Mouse (Mus musculus) kidney, adult 11 months (tissue): ENCODE results near the gene Acap2.

Experiments
- DNase-seq: peaks from one replicate; pipeline ENCODE4 v3.0.0; 2022

The Acap2 gene

DNA sequence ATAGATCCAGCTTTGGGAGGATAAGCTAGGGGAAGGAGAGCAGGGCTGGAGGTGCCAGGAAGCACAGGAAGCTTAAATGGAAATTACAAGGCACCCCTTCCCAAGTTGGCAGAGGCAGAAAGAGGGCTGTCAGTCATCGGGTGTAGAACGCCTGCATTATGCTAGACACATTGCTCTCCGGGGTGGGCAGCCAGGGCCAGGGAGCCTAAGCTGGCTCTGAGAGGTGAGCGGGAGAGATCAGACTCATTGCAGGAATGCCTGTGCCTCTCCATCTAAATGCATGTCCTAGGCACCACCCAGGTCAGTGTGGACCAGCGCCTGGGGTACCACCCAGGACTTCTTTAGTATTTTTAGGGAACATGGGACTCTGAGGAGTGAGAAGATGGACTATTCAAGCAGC lies 123.6 kb downstream of the Acap2 start:
- no peak for DNase-seq

GRCm38 (mm10) chr16:31076436-31076835 lies 124.6 kb downstream of the Acap2 start:
- no peak for DNase-seq

- DNase-seq: no peak
Observed at GRCm38 (mm10) chr16:31074324-31074908, 126.6 kb downstream of the Acap2 start.

DNA sequence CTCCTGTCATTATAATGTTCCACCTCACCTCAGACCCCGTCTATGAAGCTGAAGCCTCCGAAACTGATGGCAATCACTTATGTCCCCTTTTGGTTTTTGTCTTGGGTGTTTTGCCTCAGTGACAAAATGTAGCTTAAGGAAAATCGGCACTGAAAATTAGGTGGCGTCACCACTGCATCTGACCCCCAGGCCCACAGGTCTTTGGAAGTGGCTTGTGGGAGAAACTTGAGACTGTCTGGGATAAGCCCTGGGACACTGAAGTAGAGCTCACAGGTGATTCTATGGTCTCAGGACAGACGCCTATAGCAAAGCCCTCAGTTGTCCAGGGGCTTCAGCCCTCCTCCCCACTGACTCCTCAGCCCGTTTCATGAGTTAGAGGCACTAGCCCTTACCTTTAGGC lies 129.3 kb downstream of the Acap2 start:
- no peak for DNase-seq

DNA sequence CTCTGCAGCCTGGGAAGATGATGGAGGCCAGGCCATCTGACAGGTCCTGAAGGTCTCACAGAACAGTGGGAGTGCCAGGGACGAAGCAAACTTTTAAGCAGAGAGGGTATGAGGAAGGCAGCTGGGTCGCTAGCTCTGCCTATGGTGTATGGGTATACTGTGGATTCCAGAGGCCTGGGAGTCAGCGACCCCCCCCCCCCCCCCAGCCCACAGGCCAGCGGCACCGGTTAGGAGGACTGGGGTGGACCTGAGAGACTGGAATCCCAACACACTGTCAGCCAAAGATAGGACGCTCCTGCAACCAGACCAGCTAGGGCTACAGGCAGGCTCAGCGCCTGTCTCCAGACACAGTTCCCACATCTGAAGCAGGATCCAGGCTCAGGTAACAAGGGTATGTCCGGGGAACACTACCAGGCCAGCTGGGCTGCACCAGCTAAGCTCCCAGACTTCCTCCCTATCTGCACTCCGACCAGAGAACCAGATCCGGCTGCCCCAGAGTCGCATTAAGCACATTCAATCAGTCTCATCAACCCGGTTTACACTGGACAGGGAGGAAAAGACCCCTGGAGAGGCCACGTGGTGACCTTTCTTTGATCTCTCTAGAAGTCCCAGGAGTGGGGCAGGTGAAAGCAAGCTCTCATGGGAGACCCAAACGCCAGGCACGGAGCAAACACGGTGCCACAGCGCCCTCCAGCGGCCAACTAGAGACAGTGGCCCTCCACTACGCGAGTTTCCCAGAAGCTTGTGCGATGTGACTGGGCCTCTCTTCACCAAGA lies 130.5 kb downstream of the Acap2 start:
- DNase-seq: peak; percentile 74

- no peak for DNase-seq
Observed at GRCm38 (mm10) chr16:31069211-31070166, 131.6 kb downstream of the Acap2 start.

DNA sequence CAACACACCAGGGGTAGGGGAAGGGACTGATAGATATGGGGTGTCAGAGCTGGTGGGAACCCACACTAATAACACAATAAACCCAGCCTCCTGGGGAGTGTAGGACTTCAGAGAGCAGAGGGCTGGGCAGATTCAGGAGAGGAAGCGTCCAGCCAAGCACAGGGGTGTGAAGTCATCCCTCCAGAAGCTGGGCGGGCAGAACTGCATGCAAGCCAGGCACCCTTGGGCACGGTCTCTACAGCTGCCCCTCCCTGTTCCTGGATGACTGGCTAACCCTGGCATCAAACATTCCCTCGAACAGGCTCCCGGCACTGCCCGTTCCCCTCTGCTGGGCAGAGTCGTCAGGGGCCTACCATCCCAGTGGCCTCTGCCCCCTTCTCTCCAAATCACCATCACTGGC lies 132.8 kb downstream of the Acap2 start:
- peak; percentile 36 for DNase-seq

DNA sequence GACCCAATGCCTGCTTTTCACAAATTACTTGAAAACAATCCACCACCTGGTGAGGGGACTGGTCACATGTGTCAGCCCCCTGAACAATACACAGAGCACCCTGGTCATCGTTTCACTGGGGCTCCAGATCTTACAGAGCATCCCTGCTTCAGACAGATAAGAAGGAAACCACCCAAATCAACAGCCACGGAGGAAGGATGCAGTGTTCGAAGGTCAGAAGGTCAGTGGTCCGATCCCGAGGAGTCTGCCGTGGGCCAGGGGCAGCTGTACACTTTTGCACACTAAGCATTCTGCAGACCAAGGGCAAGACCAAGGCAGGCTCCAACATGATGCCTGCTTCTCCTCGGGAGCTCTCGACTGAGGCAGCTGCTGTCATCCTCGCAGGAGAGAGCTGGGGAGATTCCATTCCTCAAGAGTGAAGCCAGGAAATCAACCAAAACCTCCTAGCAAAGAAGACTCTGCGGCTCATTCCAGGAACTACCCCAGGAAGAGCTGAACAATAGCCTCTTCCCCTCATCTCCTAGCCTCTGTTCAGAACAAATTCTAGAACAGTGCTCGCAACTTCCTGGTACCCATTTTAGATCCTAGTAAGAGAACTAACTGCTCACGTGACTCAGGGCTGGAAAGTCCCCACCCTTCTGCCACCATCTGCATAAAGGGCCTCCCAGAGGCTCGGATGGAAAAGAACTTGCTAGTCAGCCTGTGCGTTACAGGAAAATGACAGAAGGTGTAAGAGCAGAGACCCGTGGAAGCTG lies 134.5 kb downstream of the Acap2 start:
- DNase-seq: peak; percentile 55

DNA sequence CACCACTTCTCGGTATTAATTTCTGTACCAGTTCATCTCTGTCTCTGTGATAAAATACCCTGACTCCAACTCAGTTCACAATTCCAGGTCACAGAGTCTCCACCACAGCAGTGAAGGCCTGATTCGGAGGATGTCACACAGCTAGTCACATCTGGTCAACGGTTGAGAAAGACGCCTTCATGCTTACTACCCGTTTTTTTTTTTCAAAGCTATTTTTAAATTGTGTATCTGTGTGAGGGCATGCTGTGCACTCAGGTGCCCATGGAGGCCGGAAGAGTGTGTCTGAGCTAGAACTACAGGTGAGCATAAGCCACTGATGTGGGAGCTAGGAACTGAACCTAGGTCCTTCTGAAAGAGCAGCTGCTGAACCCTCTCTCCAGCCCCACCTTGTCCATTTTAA lies 136.3 kb downstream of the Acap2 start:
- DNase-seq: no peak

DNA sequence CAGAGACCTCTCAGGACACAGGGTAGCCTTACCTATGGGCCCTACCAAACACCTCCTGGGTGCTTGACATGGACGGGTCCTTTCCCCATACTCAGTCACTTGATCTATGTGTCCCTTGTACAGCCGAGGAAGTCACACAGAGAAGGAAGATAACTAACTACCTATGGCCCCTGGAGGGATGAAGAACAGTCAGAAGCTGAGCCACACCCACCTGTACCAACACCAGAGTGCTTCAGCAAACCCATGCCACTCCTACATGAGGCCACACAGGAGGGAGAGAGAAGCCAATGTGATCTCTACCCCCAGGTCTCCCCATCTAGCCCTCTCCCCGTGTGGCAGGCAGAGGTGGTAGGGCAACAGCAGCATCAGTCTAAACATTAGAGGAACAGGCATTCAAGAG lies 138.1 kb downstream of the Acap2 start:
- DNase-seq: no peak

GRCm38 (mm10) chr16:31061246-31061880 lies 139.7 kb downstream of the Acap2 start:
- DNase-seq: no peak

DNA sequence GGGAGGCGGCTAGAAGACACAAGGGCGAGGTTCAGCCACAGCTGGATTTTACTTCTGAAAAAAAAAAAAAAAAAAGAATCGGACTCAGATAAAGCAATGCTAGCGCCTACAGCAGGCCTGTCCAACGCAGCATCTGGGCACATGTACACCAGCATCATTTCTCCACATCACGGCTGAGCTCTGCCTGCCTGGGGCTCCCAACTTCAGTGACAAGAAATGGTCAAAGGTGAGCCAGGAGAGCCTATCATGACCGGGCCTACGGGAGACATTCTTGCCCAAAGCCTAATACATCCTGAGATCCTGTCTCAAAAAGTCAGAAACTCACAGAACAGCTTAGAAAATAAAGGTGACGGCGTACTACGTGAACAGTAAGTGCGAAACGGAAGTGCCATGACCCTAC lies 140.3 kb downstream of the Acap2 start:
- no peak for DNase-seq

DNA sequence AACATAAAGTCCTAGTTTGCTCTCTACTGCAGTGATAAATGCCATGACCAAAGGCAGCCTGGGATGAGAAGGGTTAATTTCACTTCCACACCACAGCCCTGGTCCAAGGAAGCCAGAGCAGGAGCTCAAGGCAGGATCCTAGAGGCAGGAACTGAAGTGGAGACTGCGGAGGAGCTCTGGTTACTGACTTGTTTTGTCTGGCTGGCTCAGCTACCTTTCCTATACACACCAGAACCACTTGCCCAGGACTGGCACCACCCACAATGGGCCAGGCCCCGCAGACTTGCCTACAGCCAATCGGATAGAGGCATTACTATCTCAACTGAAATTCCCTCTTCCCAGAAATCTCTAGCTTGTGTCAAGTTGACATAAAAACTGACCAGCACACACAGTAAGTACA lies 140.8 kb downstream of the Acap2 start:
- DNase-seq: no peak

- DNase-seq: no peak
Observed at GRCm38 (mm10) chr16:31059730-31060129, 141.3 kb downstream of the Acap2 start.

GRCm38 (mm10) chr16:31052812-31053211 lies 148.2 kb downstream of the Acap2 start:
- DNase-seq: no peak

GRCm38 (mm10) chr16:31052177-31052726 lies 148.8 kb downstream of the Acap2 start:
- DNase-seq: no peak

DNA sequence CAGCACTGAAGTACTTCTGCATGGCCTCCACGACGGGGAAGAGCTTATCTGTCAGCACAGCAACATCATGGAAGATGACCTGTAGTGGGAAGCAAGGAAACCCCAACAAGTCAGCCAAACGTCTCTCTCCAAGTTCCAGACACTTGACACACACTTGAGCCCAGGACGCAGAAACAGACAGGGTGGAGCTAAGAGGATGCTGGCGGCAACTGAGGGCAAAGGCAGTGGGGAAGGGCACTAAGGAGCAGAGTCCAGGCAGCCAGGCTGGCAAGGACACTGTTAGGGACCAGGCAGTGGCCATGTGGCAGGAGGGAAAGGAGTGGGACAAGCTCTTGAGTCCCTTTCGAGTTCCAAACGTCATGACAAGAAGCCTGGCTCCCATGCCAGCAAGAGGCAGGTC lies 150.3 kb downstream of the Acap2 start:
- DNase-seq: no peak

GRCm38 (mm10) chr16:31048194-31048593 lies 152.9 kb downstream of the Acap2 start:
- no peak for DNase-seq

GRCm38 (mm10) chr16:31047186-31047898 lies 153.7 kb downstream of the Acap2 start:
- DNase-seq: no peak

- DNase-seq: no peak
Observed at GRCm38 (mm10) chr16:31046217-31046659, 154.8 kb downstream of the Acap2 start.

GRCm38 (mm10) chr16:31045211-31045610 lies 155.8 kb downstream of the Acap2 start:
- DNase-seq: no peak
